ENCODE assay signal across 9 mouse cellular contexts in the genomic region with DNA sequence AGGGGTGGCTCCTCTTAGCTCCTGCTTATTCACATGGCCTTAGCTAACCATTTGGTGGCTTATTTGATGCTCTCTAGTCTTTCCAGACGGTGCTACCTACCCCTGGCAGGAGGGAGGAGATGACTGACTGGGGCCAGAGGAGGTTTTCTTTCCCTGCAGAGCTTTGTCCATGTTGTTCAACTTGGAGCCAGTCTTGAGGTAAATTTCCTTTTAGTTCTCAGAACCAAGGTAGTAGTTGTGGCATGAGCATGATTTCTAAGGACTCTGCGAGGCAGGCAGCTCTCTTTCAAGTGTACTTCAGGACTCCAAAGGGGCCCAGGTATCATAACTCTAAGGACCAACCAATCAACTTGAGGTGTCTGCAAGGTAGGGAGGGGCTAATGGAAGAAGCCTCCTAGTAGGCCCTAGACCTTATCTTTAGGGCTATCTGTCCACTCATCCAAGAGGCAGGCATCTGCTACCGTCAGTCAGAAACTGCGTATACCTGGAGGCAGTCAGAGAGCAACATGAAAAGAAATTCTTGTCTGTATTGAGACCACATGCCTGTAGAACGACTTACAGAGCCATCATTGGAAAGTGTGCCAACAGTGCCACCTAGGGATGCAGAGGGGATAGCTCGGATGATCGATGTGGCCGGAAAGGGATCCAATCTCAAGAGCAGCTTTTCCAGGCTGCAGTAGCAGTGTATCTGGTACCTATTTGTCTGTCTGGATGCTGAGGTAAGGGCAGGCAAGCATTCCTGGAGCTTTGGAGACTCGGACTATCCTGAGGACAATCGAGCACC. TPM values are rescaled to one million over a fixed set of nuclear protein-coding genes. Genes with fewer than 3 reads are reported as not detected.
DNase-seq lines count a peak whose midpoint lies in the region; TF ChIP-seq lines count a peak whose summit lies in the region.
"Had no signal": no experiment of that assay in that cellular context is flagged by ENCODE, and none has a peak within 500 bp of the region (broad histone marks: within the 10 kb centered on the region; RNA-seq: fewer than 3 reads in every experiment).

No protein-coding gene starts in this region.

- no peak for TF ChIP-seq POLR2A in lung, adult 2 months (IDR thresholded peaks at IDR 0.05; ENCODE audit: borderline replicate concordance, extremely low read depth, low read depth, low read length)

- DNase-seq in 3T3-L1 (ENCODE audit: low read depth, low spot score): peak; percentile 76
- peak; percentile 8 for DNase-seq in CD4-positive helper T cell, adult 2 months (ENCODE audit: low read depth, low spot score)
- DNase-seq in c-Kit-positive CD71-negative TER-119-negative erythroid progenitor cells, embryonic 14.5 days (ENCODE audit: low read depth): peak; percentile 43
- peak; percentile 69 for DNase-seq in forelimb bud, embryonic 11.5 days (ENCODE audit: low read depth, low spot score)
- DNase-seq in kidney, postnatal 10 days: peak; percentile 74
- peak; percentile 42 for DNase-seq in lung, adult 2 months
- peak; percentile 65 for DNase-seq in retina, postnatal 7 days (ENCODE audit: low read depth, low spot score)
- DNase-seq in spleen, postnatal 36 days (ENCODE audit: low spot score in 2 of 2): no peak

- 40% methylated on average over 10 of the region's 10 CpGs for WGBS in lung, adult 2 months

- TF ChIP-seq CTCF in lung, adult 2 months (IDR thresholded peaks at IDR 0.05; ENCODE audit: insufficient read depth, low read length): peak; percentile 91

- no peak overlapping the region for H3K4me3 ChIP-seq in lung, adult 2 months (replicated peaks; ENCODE audit: extremely low read depth, low read depth, low read length)
- H3K4me3 ChIP-seq: limb, embryonic 12.5 days had no signal

- no peaks in the 10 kb centered on the region for H3K4me1 ChIP-seq in lung, adult 2 months (ENCODE audit: control insufficient read depth, insufficient read depth, low read length)
- H3K4me1 ChIP-seq: limb, embryonic 12.5 days had no signal

RNA-seq across cellular contexts. Expression of gene Hcn4, which starts 50.5 kb away (rescaled TPM):
- 0.62 and 0.67 TPM in 2 replicates for polyA plus RNA-seq in lung, adult 2 months (2012; rRNA removed)

Comparison
In these comparisons a context has a peak if more than half of its experiments do, and no peak if none do; other contexts are left out.
1. DNase-seq: peak in 3T3-L1 (single experiment), CD4-positive helper T cell, adult 2 months (single experiment), c-Kit-positive CD71-negative TER-119-negative erythroid progenitor cells, embryonic 14.5 days (single experiment), forelimb bud, embryonic 11.5 days (single experiment), kidney, postnatal 10 days (single experiment), lung, adult 2 months (single experiment) and retina, postnatal 7 days (single experiment); none in spleen, postnatal 36 days (0 of 2).